Mouse (Mus musculus) limb, embryonic 11.5 days (tissue): ENCODE results near the gene Lep. TPM values are rescaled to one million over a fixed set of nuclear protein-coding genes. Genes with fewer than 3 reads are reported as not detected.

Experiments used
- ATAC-seq: fragments of 200-750 bp; cut with Nextera tagmentation; 2 replicates; pipeline ENCODE4 v1.8.0; 2017; ENCODE audit warnings: low read depth; ENCODE audit not compliant: insufficient number of reproducible peaks, low FRiP score, low TSS enrichment
- DNase-seq: peaks from one replicate; pipeline ENCODE4 v3.0.0-alpha.2; 2015; ENCODE audit warnings: low spot score
- H3K27ac ChIP-seq: fragments of 300-500 bp; sonication (generic); replicated peaks from 2 replicates; pipeline ENCODE4 v1.5.1; 2014; ENCODE audit warnings: low read depth, mild to moderate bottlenecking, low read length
- H3K27me3 ChIP-seq: fragments of 300-500 bp; sonication (generic); 2 replicates; pipeline ENCODE4 v1.6.1; 2014; ENCODE audit warnings: mild to moderate bottlenecking, low read length, mixed read lengths; ENCODE audit not compliant: control insufficient read depth, insufficient read depth
- H3K36me3 ChIP-seq: fragments of 300-500 bp; sonication (generic); 2 replicates; pipeline ENCODE4 v1.6.1; 2014; ENCODE audit warnings: mild to moderate bottlenecking, low read length, moderate library complexity, mixed read lengths; ENCODE audit not compliant: control insufficient read depth, insufficient read depth
- H3K4me1 ChIP-seq: fragments of 300-500 bp; sonication (generic); 2 replicates; pipeline ENCODE4 v1.6.1; 2014; ENCODE audit warnings: low read length, mixed read lengths; ENCODE audit not compliant: control insufficient read depth, insufficient read depth
- H3K4me2 ChIP-seq: fragments of 300-500 bp; sonication (generic); 2 replicates; pipeline ENCODE4 v1.6.1; 2014; ENCODE audit warnings: low read depth, mild to moderate bottlenecking, moderate library complexity; ENCODE audit not compliant: severe bottlenecking
- H3K4me3 ChIP-seq: fragments of 300-500 bp; sonication (generic); 2 replicates; pipeline ENCODE4 v1.5.1; 2014; ENCODE audit warnings: low read depth, low read length
- H3K9ac ChIP-seq: fragments of 300-500 bp; sonication (generic); 2 replicates; pipeline ENCODE4 v1.6.1; 2014; ENCODE audit warnings: mild to moderate bottlenecking, low read length
- H3K9me3 ChIP-seq: fragments of 300-500 bp; sonication (generic); 2 replicates; pipeline ENCODE4 v1.6.1; 2016; ENCODE audit warnings: low read length; ENCODE audit not compliant: control insufficient read depth
- WGBS: fragments of 180-500 bp; shearing (Covaris S2); extraction: QIAGEN DNeasy Blood & Tissue Kit; methylation state at CpG from one replicate; pipeline ENCODE4 v1.1.7; 2014; 5-methylcytosine and 5-hydroxymethylcytosine counted together
- polyA plus RNA-seq: library from polyadenylated mRNA; unstranded; fragments of >200 nt; fragmentation: Nextera tagmentation; extraction: Ambion mirVana; gene quantifications from 2 replicates; pipeline ENCODE4 v1.2.1, GENCODE M21; 2014

Gene Lep
- polyA plus RNA-seq, 1 experiment from 2014 or later: not detected

- DNase-seq: peak; percentile 79
- no peak for ATAC-seq
Observed at GRCm38 (mm10) chr6:29023206-29023967, 36.6 kb upstream of the Lep start.

GRCm38 (mm10) chr6:29024000-29024417 is 36.0 kb upstream of the Lep start:
- Histone ChIP-seq H3K9me3 (no peaks in the 10 kb centered on the region), H3K4me1 (no peaks in the 10 kb centered on the region), H3K27me3 (0 out of 2 replicates have a peak, but pooled peaks cover 5% of the 10 kb centered on the region), H3K4me3 (no peak overlapping the region), H3K27ac (no peak overlapping the region), H3K36me3 (no peaks in the 10 kb centered on the region), H3K9ac (no peak overlapping the region), H3K4me2 (no peak overlapping the region)
- ATAC-seq: peak; percentile 22; the same call in 1 of the 2 replicates
- DNase-seq: peak; percentile 90
- WGBS: 8% methylated on average over 16 of the region's 16 CpGs

More at GRCm38 (mm10) chr6:29023206-29023967, 36.6 kb upstream of the Lep start:
- no peaks in the 10 kb centered on the region for H3K4me1 ChIP-seq
- no peak overlapping the region for H3K9ac ChIP-seq
- WGBS: 35% methylated on average over 18 of the region's 18 CpGs
- no peak overlapping the region for H3K4me3 ChIP-seq
- H3K4me2 ChIP-seq: no peak overlapping the region
- 0 out of 2 replicates have a peak, but pooled peaks cover 7% of the 10 kb centered on the region for H3K27me3 ChIP-seq
- H3K27ac ChIP-seq: no peak overlapping the region
- no peaks in the 10 kb centered on the region for H3K36me3 ChIP-seq
- H3K9me3 ChIP-seq: no peaks in the 10 kb centered on the region

- Histone ChIP-seq H3K4me3 (no peak overlapping the region), H3K27me3 (0 out of 2 replicates have a peak, but pooled peaks cover 5% of the 10 kb centered on the region), H3K9ac (no peak overlapping the region), H3K4me2 (no peak overlapping the region), H3K27ac (no peak overlapping the region), H3K4me1 (no peaks in the 10 kb centered on the region), H3K36me3 (no peaks in the 10 kb centered on the region), H3K9me3 (no peaks in the 10 kb centered on the region)
- DNase-seq: no peak
- 37% methylated on average over 12 of the region's 12 CpGs for WGBS
- no peak for ATAC-seq
Observed at GRCm38 (mm10) chr6:29025796-29026482, 34.1 kb upstream of the Lep start.

GRCm38 (mm10) chr6:29026766-29027165 is 33.3 kb upstream of the Lep start:
- Histone ChIP-seq H3K27me3 (0 out of 2 replicates have a peak, but pooled peaks cover 5% of the 10 kb centered on the region), H3K4me3 (no peak overlapping the region), H3K4me1 (no peaks in the 10 kb centered on the region), H3K36me3 (no peaks in the 10 kb centered on the region), H3K27ac (no peak overlapping the region), H3K4me2 (no peak overlapping the region), H3K9ac (no peak overlapping the region), H3K9me3 (no peaks in the 10 kb centered on the region)
- no peak for DNase-seq
- WGBS: 58% methylated on average over 6 of the region's 6 CpGs
- ATAC-seq: no peak

DNA sequence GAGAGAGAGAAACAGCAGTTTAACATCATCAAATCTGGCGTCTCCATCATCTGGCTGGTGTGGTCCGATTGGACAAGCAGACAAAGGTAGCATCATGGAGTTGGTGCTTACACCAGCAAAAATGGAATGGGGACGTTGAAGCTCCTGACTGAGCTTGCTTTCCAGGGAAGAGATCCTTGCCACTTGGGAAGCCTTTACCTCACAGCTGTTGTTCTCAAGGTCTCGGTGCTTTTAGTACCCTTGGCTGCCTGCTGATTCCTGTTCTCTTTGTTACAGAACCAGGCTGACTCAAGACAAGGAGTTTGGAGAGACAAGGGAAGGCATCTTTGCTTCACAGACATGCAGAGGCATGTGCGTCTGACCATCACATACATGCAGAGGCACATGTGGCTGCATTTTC is 31.9 kb upstream of the Lep start:
- 0 out of 2 replicates have a peak, but pooled peaks cover 5% of the 10 kb centered on the region for H3K27me3 ChIP-seq
- no peak overlapping the region for H3K4me2 ChIP-seq
- no peak overlapping the region for H3K9ac ChIP-seq
- H3K36me3 ChIP-seq: no peaks in the 10 kb centered on the region
- DNase-seq (no peak), ATAC-seq (no peak)
- H3K9me3 ChIP-seq: no peaks in the 10 kb centered on the region
- 66% methylated on average over 5 of the region's 5 CpGs for WGBS
- no peak overlapping the region for H3K27ac ChIP-seq
- H3K4me1 ChIP-seq: 0 out of 2 replicates have a peak, but pooled peaks cover 1% of the 10 kb centered on the region
- no peak overlapping the region for H3K4me3 ChIP-seq

- Histone ChIP-seq H3K27ac (no peak overlapping the region), H3K9me3 (no peaks in the 10 kb centered on the region), H3K4me1 (0 out of 2 replicates have a peak, but pooled peaks cover 2% of the 10 kb centered on the region), H3K9ac (no peak overlapping the region), H3K4me3 (no peak overlapping the region), H3K36me3 (no peaks in the 10 kb centered on the region), H3K27me3 (no peaks in the 10 kb centered on the region), H3K4me2 (no peak overlapping the region)
- WGBS: 74% methylated on average over 6 of the region's 6 CpGs
- ATAC-seq: no peak
- no peak for DNase-seq
Observed at GRCm38 (mm10) chr6:29029521-29029920, 30.5 kb upstream of the Lep start.

- Histone ChIP-seq H3K4me1 (0 out of 2 replicates have a peak, but pooled peaks cover 2% of the 10 kb centered on the region), H3K9me3 (no peaks in the 10 kb centered on the region), H3K36me3 (no peaks in the 10 kb centered on the region), H3K27ac (no peak overlapping the region), H3K9ac (no peak overlapping the region), H3K27me3 (no peaks in the 10 kb centered on the region), H3K4me3 (no peak overlapping the region), H3K4me2 (no peak overlapping the region)
- 80% methylated on average over 6 of the region's 6 CpGs for WGBS
- DNase-seq (no peak), ATAC-seq (no peak)
Observed at GRCm38 (mm10) chr6:29031216-29031615, 28.8 kb upstream of the Lep start.

GRCm38 (mm10) chr6:29031704-29032310 is 28.2 kb upstream of the Lep start:
- DNase-seq: no peak
- 88% methylated on average over 13 of the region's 13 CpGs for WGBS

More at GRCm38 (mm10) chr6:29031704-29032310, 28.2 kb upstream of the Lep start:
- ATAC-seq: no peak
- Histone ChIP-seq H3K4me2 (no peak overlapping the region), H3K9me3 (no peaks in the 10 kb centered on the region), H3K27me3 (no peaks in the 10 kb centered on the region), H3K9ac (no peak overlapping the region), H3K4me1 (0 out of 2 replicates have a peak, but pooled peaks cover 2% of the 10 kb centered on the region), H3K27ac (no peak overlapping the region), H3K4me3 (no peak overlapping the region), H3K36me3 (no peaks in the 10 kb centered on the region)
